28 mouse cellular contexts compared by ENCODE assay signal in genomic region chr2:68926913-68927790, GRCm38 (mm10).
DNase-seq lines count a peak whose midpoint lies in the region; ATAC-seq and TF ChIP-seq lines count a peak whose summit lies in the region.
"Had no signal": no experiment of that assay in that cellular context is flagged by ENCODE, and none has a peak within 500 bp of the region (broad histone marks: within the 10 kb centered on the region; RNA-seq: fewer than 3 reads in every experiment).

No protein-coding gene starts in this region.

- peaks cover 9% of the 10 kb centered on the region for H3K4me1 ChIP-seq in liver, postnatal 0 days (ENCODE audit: insufficient read depth)
- no peaks in the 10 kb centered on the region for H3K4me1 ChIP-seq in stomach, postnatal 0 days (replicated peaks; ENCODE audit: control insufficient read depth, insufficient read depth)

- no peak overlapping the region for H3K4me3 ChIP-seq in liver, postnatal 0 days (ENCODE audit: low read depth, low read length)
- no peak overlapping the region for H3K4me3 ChIP-seq in stomach, postnatal 0 days (ENCODE audit: low read depth, low read length)
- H3K4me3 ChIP-seq: embryonic facial prominence, embryonic 13.5 days; heart, embryonic 12.5 days; hindbrain, embryonic 12.5 days; midbrain, embryonic 12.5 days had no signal

- H3K27ac ChIP-seq in liver, postnatal 0 days (ENCODE audit: low read depth): no peak overlapping the region
- no peak overlapping the region for H3K27ac ChIP-seq in stomach, postnatal 0 days (replicated peaks)
- H3K27ac ChIP-seq: embryonic facial prominence, embryonic 13.5 days; hindbrain, embryonic 12.5 days; midbrain, embryonic 12.5 days had no signal

- TF ChIP-seq EP300 in liver, postnatal 0 days (IDR thresholded peaks at IDR 0.05; ENCODE audit: low read depth): no peak
- TF ChIP-seq EP300 in stomach, postnatal 0 days (optimal IDR thresholded peaks at IDR 0.05): no peak

- intact Hi-C loops in heart, postnatal 36 days (cut with DNase I): no loop called here

- 73% methylated on average over 10 of the region's 10 CpGs for WGBS in liver, postnatal 0 days (ENCODE audit: insufficient replicate concordance)
- 83% methylated on average over 10 of the region's 10 CpGs for WGBS in stomach, postnatal 0 days

- H3K4me2 ChIP-seq in liver, postnatal 0 days (ENCODE audit: low read depth, low read length): no peak overlapping the region
- H3K4me2 ChIP-seq in stomach, postnatal 0 days (replicated peaks; ENCODE audit: low read depth): no peak overlapping the region
- H3K4me2 ChIP-seq: embryonic facial prominence, embryonic 13.5 days; heart, embryonic 12.5 days; hindbrain, embryonic 12.5 days; liver, embryonic 11.5 days; midbrain, embryonic 12.5 days had no signal

- H3K9ac ChIP-seq in liver, postnatal 0 days (replicated peaks): no peak overlapping the region
- no peak overlapping the region for H3K9ac ChIP-seq in stomach, postnatal 0 days (ENCODE audit: low read length)
- H3K9ac ChIP-seq: embryonic facial prominence, embryonic 13.5 days; heart, embryonic 12.5 days; hindbrain, embryonic 12.5 days; midbrain, embryonic 12.5 days had no signal

- no peaks in the 10 kb centered on the region for H3K27me3 ChIP-seq in liver, postnatal 0 days (ENCODE audit: insufficient read depth, low read length)
- H3K27me3 ChIP-seq in stomach, postnatal 0 days (ENCODE audit: control insufficient read depth, insufficient read depth, low read length): no peaks in the 10 kb centered on the region
- H3K27me3 ChIP-seq: embryonic facial prominence, embryonic 13.5 days; heart, embryonic 12.5 days; hindbrain, embryonic 12.5 days; midbrain, embryonic 12.5 days had no signal

- no peaks in the 10 kb centered on the region for H3K36me3 ChIP-seq in liver, postnatal 0 days (replicated peaks; ENCODE audit: insufficient read depth, low read length)
- no peaks in the 10 kb centered on the region for H3K36me3 ChIP-seq in stomach, postnatal 0 days (ENCODE audit: control insufficient read depth, insufficient read depth, low read length)
- H3K36me3 ChIP-seq: embryonic facial prominence, embryonic 13.5 days; heart, embryonic 12.5 days; hindbrain, embryonic 12.5 days; midbrain, embryonic 12.5 days had no signal

- ATAC-seq in liver, postnatal 0 days: peak; percentile 44
- peak; percentile 45; the same call in 1 of the 2 replicates for ATAC-seq in stomach, postnatal 0 days (ENCODE audit: low FRiP score, low TSS enrichment)
- no peak for ATAC-seq in erythroblast, adult 5-6 weeks (replicated peaks; ENCODE audit: low FRiP score, poor library complexity, severe bottlenecking)
- ATAC-seq: activated CD4-positive, CD25-positive, alpha-beta regulatory T cell, adult 4 months; CD4-positive, CD25-positive, alpha-beta regulatory T cell, adult 4 months; forebrain, embryonic 14.5 days had no signal

- no peaks in the 10 kb centered on the region for H3K9me3 ChIP-seq in liver, postnatal 0 days (ENCODE audit: low read length)
- no peaks in the 10 kb centered on the region for H3K9me3 ChIP-seq in stomach, postnatal 0 days (ENCODE audit: control insufficient read depth, low read length)
- H3K9me3 ChIP-seq: embryonic facial prominence, embryonic 13.5 days; heart, embryonic 12.5 days; hindbrain, embryonic 12.5 days; midbrain, embryonic 12.5 days had no signal

- TF ChIP-seq CTCF in liver, postnatal 0 days (IDR thresholded peaks at IDR 0.05; ENCODE audit: low read depth): no peak
- TF ChIP-seq CTCF in stomach, postnatal 0 days (IDR thresholded peaks at IDR 0.05; ENCODE audit: low read depth): no peak

- peak; percentile 41 for DNase-seq in heart, adult 11 months
- DNase-seq in heart, postnatal 36 days: no peak
- no peak for DNase-seq in liver, postnatal 0 days
- DNase-seq in liver (no peak), ZHBTc4 (ENCODE audit: low read depth, low spot score) (peak; percentile 30)
- DNase-seq in stomach, postnatal 0 days (ENCODE audit: low spot score): no peak
- DNase-seq: adrenal gland, adult 8-10 months; cerebellum, adult 11-12 months; cerebellum, postnatal 10 days; gastrocnemius, postnatal 10 days; heart, adult 18-20 months; heart, postnatal 10 days; kidney, postnatal 10 days; layer of hippocampus, postnatal 36 days; lung, adult 18-20 months; lung, postnatal 10 days; retina, postnatal 1 day; right cerebral cortex, postnatal 4 days; thymus, adult 2 months had no signal

Comparison
In these comparisons a context has a peak if more than half of its experiments do, and no peak if none do; other contexts are left out.
1. DNase-seq: peak in heart, adult 11 months (single experiment) and ZHBTc4 (single experiment); none in heart, postnatal 36 days (0 of 2), liver, postnatal 0 days (single experiment), liver (single experiment) and stomach, postnatal 0 days (single experiment).